Mouse (Mus musculus): Measurements from ENCODE around the gene Chordc1. TPM values are rescaled to one million over a fixed set of nuclear protein-coding genes. Genes with fewer than 3 reads are reported as not detected.
"Not testable (repeated sequence)": the region's sequence is repeated elsewhere in the genome, so short reads cannot be mapped to it uniquely, and the experiment has no call there.

The Chordc1 gene
- total RNA-seq (2021) = 100 to 1,000 TPM in 1 of 2 experiments, 10 to 100 TPM in 1; 96.8 to 113 TPM

DNA sequence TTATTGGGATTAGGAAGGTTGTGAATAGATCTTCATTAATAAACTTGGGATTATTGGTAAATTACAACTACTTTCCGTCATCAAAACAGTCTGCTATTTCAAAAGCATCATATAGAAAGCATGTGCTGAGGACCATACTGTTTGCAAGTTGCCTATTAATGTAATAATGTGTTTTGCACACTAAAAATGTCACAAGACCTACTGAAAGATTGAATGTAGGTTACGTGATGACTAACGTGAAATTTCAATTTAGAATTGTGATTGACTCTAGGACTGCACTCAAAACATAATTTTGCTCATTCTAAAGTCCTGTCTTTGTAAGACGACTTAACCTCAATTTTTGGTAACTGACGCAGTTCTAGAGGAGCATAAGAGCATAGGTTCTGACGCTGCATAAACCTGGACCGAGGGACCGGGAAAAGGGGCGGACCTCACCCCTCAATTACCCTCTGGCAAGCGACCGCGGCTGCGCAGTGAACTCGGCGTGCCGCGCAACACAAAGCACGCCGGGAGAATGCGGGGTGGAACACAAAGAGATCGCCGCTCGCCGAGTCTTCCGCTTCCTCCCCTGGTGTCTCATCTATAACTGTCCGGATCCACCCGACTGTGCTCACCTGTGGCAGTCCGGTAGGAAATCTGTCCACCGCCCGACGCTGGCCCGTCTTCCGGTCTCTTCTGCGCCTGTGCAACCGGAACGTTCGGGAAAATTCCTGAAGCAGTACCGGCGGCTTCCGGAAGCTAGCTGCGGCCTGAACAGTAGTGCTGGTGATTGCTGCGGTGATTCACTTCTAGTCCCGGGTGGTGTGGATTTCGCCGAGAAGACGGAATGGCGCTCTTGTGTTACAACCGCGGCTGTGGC is at the start of gene Chordc1:
Gene Chordc1, plus strand, starts transcription at position 555 of the 859 bp plus-strand sequence.
- peak; percentile 95 to 98 for DNase-seq (ENCODE audit: low spot score in 2 of 2)
- intact Hi-C loops (cut with DNase I) = loop anchor here (10.0 kb wide), 1 partner anchor 1333 kb away; the partner anchor contains the start of gene Zfp317

GRCm38 (mm10) chr9:18275901-18276300 is 16.0 kb upstream of the Chordc1 start:
- intact Hi-C loops (cut with DNase I) = no loop called here
- DNase-seq (ENCODE audit: low spot score in 2 of 2) = no peak

DNA sequence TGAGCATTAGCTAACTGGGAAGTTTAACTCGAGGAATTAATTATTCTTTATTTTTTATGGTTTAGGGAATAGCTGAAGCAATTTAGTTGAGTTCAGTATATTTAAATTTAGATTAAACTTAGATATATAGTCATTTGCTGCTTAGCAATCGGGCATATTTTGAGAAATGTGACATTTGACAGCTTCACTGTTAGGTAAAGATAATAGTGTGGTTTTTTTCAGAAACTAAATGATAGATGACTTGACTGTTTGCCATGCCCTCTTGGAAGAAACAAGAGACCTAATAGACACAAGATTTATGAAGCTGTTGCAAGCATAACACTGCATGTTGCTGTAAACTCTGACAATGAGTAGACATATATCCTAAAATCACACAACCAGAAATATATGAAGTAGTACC is 15.1 kb upstream of the Chordc1 start:
- DNase-seq (ENCODE audit: low spot score in 2 of 2) = no peak
- intact Hi-C loops (cut with DNase I) = no loop called here

GRCm38 (mm10) chr9:18277497-18277896 is 14.4 kb upstream of the Chordc1 start:
- intact Hi-C loops (cut with DNase I) = no loop called here
- peak in 1 of 2 experiments; percentile 31 for DNase-seq (ENCODE audit: low spot score in 2 of 2)

DNA sequence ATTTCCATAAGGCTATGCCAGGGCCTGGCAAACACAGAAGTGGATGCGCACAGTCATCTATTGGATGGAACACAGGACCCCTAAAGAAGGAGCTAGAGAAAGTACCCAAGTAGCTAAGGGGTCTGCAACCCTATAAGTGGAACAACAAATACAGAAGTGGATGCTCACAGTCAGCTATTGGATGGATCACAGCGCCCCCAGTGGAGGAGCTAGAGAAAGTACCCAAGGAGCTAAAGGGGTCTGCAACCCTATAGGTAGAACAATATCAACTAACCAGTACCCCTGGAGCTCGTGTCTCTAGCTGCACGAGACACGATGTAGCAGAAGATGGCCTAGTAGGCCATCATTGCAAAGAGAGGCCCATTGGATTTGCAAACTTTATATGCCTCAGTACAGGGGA is 13.2 kb upstream of the Chordc1 start:
- DNase-seq (ENCODE audit: low spot score in 2 of 2); intact Hi-C loops (cut with DNase I): not testable (repeated sequence)

DNA sequence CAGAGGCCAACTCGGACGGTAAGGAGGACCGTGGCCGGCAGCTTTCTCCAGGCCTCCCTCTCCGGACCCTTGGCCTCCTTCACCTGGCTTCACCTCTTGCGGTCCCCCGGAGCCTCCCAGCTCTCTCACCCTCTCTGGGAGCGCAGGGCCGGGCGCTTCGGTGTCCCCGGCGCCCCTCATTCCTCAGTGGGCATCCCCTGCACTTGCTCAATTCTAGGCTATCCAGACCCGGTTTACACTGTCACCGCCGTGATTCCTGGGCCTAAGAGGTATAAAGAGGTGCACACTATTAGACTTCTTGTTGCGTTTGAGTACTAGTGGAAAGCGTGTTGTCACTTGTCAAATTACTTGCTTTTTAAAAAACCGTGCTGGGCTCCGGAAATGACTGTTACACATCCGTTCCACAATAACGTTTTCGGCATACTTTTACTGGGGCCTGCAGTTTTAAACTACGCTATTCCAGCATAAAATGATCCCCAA is 558 bp downstream of the Chordc1 start:
- intact Hi-C loops (cut with DNase I) = loop anchor here (10.0 kb wide), 1 partner anchor 1332 kb away; the partner anchor contains the start of gene Zfp317
- no peak for DNase-seq (ENCODE audit: low spot score in 2 of 2)

GRCm38 (mm10) chr9:18293026-18293781 is 1.3 kb downstream of the Chordc1 start:
- DNase-seq (ENCODE audit: low spot score in 2 of 2) = no peak
- intact Hi-C loops (cut with DNase I) = loop anchor here (10.0 kb wide), 1 partner anchor 1332 kb away; the partner anchor contains the start of gene Zfp317

DNA sequence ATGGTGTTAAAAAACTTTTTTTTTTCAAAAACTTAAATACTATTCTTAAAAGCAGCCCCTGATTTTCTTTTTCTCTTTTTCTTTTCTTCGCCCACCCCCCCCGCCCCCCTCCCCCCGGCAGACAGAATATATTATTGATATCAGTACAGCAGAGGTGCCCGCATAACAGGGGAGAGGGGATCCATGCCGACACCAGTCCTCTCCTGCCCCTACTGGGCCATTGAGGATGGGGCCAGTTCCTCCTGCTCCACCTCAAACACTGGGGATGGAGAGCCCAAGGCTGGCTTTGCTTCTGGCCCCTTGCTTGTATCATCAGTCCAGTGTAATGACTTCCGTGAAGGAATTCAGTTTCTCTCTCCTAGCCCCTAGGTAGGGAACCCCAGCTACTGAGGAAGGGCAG is 6.4 kb downstream of the Chordc1 start:
- DNase-seq (ENCODE audit: low spot score in 2 of 2) = no peak
- intact Hi-C loops (cut with DNase I) = loop anchor here (10.0 kb wide), 1 partner anchor 1326 kb away; the partner anchor contains the start of gene Zfp317

- intact Hi-C loops (cut with DNase I) = loop anchor here (10.0 kb wide), 1 partner anchor 425 kb away; no protein-coding TSS in a partner anchor
- no peak for DNase-seq (ENCODE audit: low spot score in 2 of 2)
These were observed 28.1 kb downstream of the Chordc1 start for GRCm38 (mm10) chr9:18319990-18320389.

Other genes starting within 250 kb of the Chordc1 start
- 1 to 10 TPM in 1 of 2 experiments, under 1 TPM in 1; 0.89 to 1.1 TPM for gene Naalad2, start 110.9 kb downstream of the Chordc1 start, total RNA-seq (2021)
- gene Ubtfl1, start 112.3 kb downstream of the Chordc1 start, total RNA-seq (2021) = not detected
- gene Mbd3l2, start 138.5 kb downstream of the Chordc1 start, total RNA-seq (2021) = not detected
- gene Zfp558, start 186.1 kb downstream of the Chordc1 start, total RNA-seq (2021) = 1 to 10 TPM; 2.3 to 2.8 TPM
- gene Mbd3l1, start 186.2 kb downstream of the Chordc1 start, total RNA-seq (2021) = not detected